Mouse (Mus musculus) limb, embryonic 13.5 days (tissue): ENCODE data around the gene Mettl25. TPM values are rescaled to one million over a fixed set of nuclear protein-coding genes. Genes with fewer than 3 reads are reported as not detected.

ENCODE experiments used
- ATAC-seq: fragments of 200-750 bp; cut with Nextera tagmentation; 2 replicates; pipeline ENCODE4 v1.8.0; 2017; ENCODE audit warnings: low read depth, moderate number of reproducible peaks, moderate TSS enrichment; ENCODE audit not compliant: low FRiP score
- H3K27ac ChIP-seq: fragments of 300-500 bp; sonication (generic); 2 replicates; pipeline ENCODE4 v1.5.1; 2015; ENCODE audit warnings: inconsistent platforms, mild to moderate bottlenecking, moderate library complexity
- H3K27me3 ChIP-seq: fragments of 300-500 bp; sonication (generic); 2 replicates; pipeline ENCODE4 v1.6.1; 2015; ENCODE audit warnings: mild to moderate bottlenecking, inconsistent platforms
- H3K36me3 ChIP-seq: fragments of 300-500 bp; sonication (generic); 2 replicates; pipeline ENCODE4 v1.6.1; 2015; ENCODE audit warnings: inconsistent platforms, mild to moderate bottlenecking, moderate library complexity
- H3K4me1 ChIP-seq: fragments of 300-500 bp; sonication (generic); 2 replicates; pipeline ENCODE4 v1.6.1; 2015; ENCODE audit warnings: inconsistent platforms
- H3K4me2 ChIP-seq: fragments of 300-500 bp; sonication (generic); replicated peaks from 2 replicates; pipeline ENCODE4 v1.6.1; 2015; ENCODE audit warnings: inconsistent platforms, mild to moderate bottlenecking, moderate library complexity
- H3K4me3 ChIP-seq: fragments of 300-500 bp; sonication (generic); 2 replicates; pipeline ENCODE4 v1.5.1; 2015; ENCODE audit warnings: moderate library complexity, mild to moderate bottlenecking, inconsistent platforms
- H3K9ac ChIP-seq: fragments of 300-500 bp; sonication (generic); 2 replicates; pipeline ENCODE4 v1.6.1; 2015; ENCODE audit warnings: mild to moderate bottlenecking, inconsistent platforms
- H3K9me3 ChIP-seq: fragments of 300-500 bp; sonication (generic); 2 replicates; pipeline ENCODE4 v1.6.1; 2016; ENCODE audit warnings: inconsistent platforms
- WGBS: fragments of 180-500 bp; shearing (Covaris S2); methylation state at CpG from one replicate; pipeline ENCODE4 v1.1.7; 2015; 5-methylcytosine and 5-hydroxymethylcytosine counted together
- polyA plus RNA-seq: library from polyadenylated mRNA; unstranded; fragments of >200 nt; fragmentation: Nextera tagmentation; extraction: Ambion mirVana; gene quantifications from 2 replicates; pipeline ENCODE4 v1.2.1, GENCODE M21; 2015

The Mettl25 gene
- polyA plus RNA-seq, 1 experiment from 2014 or later: 13.6 TPM

DNA sequence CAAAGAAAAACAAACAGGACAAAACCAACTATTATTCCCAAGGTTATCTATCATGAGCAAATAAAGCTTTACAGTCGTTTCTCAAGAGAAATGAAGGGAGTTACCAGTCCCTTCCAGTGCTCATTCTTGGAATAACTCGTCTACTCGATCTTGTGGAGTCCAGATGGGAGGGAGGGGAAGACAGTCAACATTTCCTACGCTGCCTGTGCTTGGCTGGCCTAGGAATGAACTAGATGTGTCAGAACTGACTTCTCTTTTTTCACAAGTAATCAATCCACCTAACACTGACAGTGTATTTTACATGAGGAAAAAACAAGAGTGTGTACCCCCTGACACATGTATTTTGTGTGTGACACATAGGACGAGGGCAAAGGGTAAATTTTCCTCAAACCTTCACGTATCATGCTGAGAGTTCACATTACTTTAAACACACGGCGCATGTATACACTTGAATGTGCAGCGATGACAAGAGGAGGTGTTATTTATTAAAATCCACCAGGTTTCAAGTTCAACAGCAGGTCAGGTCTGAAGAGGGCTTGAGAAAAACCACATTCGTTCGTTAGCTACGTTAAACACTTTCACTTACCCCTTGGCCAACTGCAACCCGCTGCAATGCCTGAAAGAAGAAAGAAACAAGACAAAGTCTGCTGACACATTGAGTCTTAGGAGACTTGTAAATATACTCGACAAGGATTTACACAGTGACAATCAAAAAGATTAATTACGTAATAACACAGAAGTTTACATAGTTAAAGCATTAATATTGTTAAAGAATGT lies 47.2 kb downstream of the Mettl25 start:
- Histone ChIP-seq H3K4me2 (no peak overlapping the region), H3K9ac (no peak overlapping the region), H3K4me3 (no peak overlapping the region), H3K9me3 (no peaks in the 10 kb centered on the region), H3K36me3 (peaks cover 12% of the 10 kb centered on the region), H3K4me1 (peaks cover 5% of the 10 kb centered on the region), H3K27ac (no peak overlapping the region), H3K27me3 (no peaks in the 10 kb centered on the region)
- WGBS: 47% methylated on average over 15 of the region's 15 CpGs
- no peak for ATAC-seq

DNA sequence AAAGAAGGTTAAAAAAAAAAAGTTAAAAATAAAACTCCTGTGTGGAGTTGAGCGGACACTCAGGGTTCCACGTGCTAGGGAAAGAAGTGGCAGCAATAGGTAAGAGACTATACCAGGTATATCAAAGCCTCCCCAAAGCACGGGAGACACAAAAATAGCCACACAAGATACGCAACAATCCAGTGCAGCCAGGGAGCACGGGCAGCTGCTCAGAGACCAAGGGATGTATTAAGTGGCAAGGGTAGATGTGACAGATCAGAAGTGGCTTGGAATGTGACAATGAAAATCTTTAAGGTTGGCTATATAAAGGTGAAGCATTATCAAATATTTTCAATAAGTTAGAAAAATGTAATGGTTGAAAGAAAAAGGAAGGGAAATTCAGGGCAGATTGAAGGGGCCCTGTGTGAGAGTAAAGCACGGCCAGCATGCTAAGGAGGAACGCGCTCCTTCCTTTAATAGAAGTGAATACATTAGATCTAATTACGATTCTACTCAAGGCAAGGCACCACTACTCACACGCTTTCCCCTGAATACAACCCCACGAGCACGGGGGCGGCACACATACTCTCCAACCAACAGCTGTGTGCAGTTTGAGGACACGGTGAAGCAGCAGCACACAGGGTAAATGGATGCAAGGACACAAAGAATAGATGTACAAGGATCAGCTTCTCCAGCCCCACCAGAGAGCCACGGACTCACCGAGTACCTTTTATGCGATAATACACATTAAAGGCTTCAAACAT lies 52.3 kb downstream of the Mettl25 start:
- Histone ChIP-seq H3K27ac (no peak overlapping the region), H3K27me3 (no peaks in the 10 kb centered on the region), H3K9ac (no peak overlapping the region), H3K4me2 (no peak overlapping the region), H3K4me1 (peaks cover 2% of the 10 kb centered on the region), H3K4me3 (no peak overlapping the region), H3K9me3 (no peaks in the 10 kb centered on the region), H3K36me3 (peaks cover 13% of the 10 kb centered on the region)
- ATAC-seq: no peak
- 86% methylated on average over 17 of the region's 17 CpGs for WGBS

DNA sequence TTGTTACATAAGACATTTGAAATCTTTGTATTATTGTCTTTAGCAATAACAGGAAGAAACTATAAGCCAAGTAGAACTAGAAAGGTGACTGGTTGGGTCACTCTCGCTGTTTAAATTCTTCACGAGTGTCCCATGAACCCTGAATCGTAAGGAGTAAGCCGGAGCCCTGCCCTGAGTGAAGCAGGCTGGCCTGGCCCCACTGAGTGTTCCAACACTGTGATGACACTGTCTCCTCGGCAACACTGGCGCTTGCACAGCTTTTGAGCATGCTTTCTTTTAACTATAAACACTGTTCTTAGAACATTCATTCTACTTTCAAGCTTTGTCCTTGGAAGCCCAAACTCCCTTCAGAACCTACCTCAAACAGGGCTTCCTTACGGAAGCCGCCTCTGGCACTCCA lies 57.4 kb downstream of the Mettl25 start:
- H3K4me2 ChIP-seq: no peak overlapping the region
- H3K9ac ChIP-seq: no peak overlapping the region
- H3K36me3 ChIP-seq: peaks cover 3% of the 10 kb centered on the region; the same call in 1 of the 2 replicates
- no peaks in the 10 kb centered on the region for H3K27me3 ChIP-seq
- H3K27ac ChIP-seq: no peak overlapping the region
- no peaks in the 10 kb centered on the region for H3K9me3 ChIP-seq
- no peaks in the 10 kb centered on the region for H3K4me1 ChIP-seq
- 90% methylated on average over 8 of the region's 8 CpGs for WGBS
- no peak for ATAC-seq
- H3K4me3 ChIP-seq: no peak overlapping the region

DNA sequence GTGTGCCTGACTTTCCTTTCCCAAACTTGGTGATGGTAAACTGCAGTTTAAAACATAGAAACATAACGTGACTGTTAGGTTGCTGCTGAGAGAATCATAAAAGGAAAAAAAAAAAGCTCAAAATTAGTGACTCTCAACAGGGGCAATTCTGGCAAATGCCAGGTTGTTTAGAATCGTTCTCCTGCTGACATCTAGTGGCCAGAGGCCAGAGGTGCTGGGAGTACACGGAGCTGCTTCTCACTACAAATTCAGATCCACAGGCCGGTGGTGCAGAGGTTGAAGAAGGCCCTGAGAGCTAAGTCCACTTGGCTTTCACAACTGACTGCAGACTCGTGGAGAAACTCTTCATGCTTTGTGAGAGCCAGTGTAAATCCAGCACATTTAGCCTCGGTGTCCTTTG lies 66.8 kb downstream of the Mettl25 start:
- Histone ChIP-seq H3K27ac (no peak overlapping the region), H3K4me2 (no peak overlapping the region), H3K36me3 (no peaks in the 10 kb centered on the region), H3K9ac (no peak overlapping the region), H3K9me3 (no peaks in the 10 kb centered on the region), H3K27me3 (no peaks in the 10 kb centered on the region), H3K4me1 (no peaks in the 10 kb centered on the region), H3K4me3 (no peak overlapping the region)
- ATAC-seq: peak; percentile 61; the same call in 1 of the 2 replicates
- 12% methylated on average over 6 of the region's 6 CpGs for WGBS

DNA sequence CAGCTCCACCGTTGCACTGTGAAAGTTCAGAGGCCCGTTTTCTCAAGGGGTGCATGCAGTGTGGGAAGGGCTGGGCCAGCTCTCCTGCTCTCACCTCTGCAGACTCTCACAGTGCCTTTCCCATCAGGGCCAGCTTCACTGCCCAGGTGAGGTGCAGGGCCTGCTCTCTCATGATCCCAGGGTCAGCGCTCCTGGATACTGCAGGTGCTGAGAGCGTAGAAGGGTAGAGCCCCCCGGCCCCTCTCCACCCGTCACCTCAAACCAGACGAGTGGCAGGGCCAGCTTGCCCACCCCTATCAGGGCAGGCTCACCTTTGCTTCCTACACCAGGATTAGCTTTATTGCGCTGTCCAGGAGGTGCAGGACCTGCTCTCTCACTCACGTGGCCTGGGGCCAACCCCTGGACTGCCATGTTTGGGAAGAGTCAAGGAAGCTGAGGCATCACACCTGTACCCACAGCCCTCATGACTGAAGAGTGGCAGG lies 68.3 kb downstream of the Mettl25 start:
- no peak overlapping the region for H3K9ac ChIP-seq
- no peak overlapping the region for H3K4me2 ChIP-seq
- 84% methylated on average over 9 of the region's 9 CpGs for whole genome bisulfite sequencing
- H3K9me3 ChIP-seq: no peaks in the 10 kb centered on the region
- H3K27ac ChIP-seq: no peak overlapping the region
- H3K4me3 ChIP-seq: no peak overlapping the region
- no peaks in the 10 kb centered on the region for H3K27me3 ChIP-seq
- H3K4me1 ChIP-seq: no peaks in the 10 kb centered on the region
- H3K36me3 ChIP-seq: no peaks in the 10 kb centered on the region
- no peak for ATAC-seq

DNA sequence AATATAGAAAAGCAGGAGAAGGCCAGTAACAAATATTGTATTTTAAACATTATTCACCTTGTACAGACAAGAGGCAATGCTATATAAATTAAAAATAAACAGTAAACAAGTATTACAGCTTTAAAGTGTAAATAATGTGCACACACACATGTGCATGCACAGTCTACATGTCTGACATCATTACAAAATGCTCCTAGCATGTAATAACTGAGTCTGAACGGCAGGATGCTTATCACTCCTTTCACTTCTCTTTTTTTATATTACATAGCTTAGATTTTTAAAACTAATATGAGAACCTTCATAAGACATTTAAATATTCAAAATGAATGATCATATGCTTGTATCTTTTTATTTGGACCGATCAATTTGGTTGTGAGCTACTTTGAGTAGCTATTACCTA lies 77.2 kb downstream of the Mettl25 start:
- ATAC-seq: no peak
- Histone ChIP-seq H3K27me3 (no peaks in the 10 kb centered on the region), H3K27ac (no peak overlapping the region), H3K4me2 (no peak overlapping the region), H3K9ac (no peak overlapping the region), H3K4me1 (no peaks in the 10 kb centered on the region), H3K4me3 (no peak overlapping the region), H3K36me3 (no peaks in the 10 kb centered on the region), H3K9me3 (no peaks in the 10 kb centered on the region)
- 73% methylated on average over 2 of the region's 2 CpGs for WGBS

DNA sequence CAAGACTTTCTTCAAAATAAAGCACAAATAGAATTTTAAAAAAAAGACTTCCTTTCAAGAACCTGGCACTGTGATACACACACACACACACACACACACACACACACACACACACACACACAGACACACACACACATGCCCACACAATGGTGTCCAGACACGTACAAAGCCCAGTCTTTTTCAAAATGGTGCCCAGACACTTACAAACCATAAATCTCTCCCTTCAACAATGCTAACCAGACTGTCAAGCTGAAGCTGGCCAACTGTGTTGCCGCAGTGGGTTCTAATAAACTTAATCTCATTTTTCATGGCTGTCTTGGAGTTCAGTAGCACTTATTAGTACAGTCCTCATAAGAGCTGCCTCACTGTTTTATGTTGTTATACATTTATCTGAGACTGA lies 80.7 kb downstream of the Mettl25 start:
- ATAC-seq: no peak
- H3K36me3 ChIP-seq: no peaks in the 10 kb centered on the region
- H3K4me3 ChIP-seq: no peak overlapping the region
- no peak overlapping the region for H3K27ac ChIP-seq
- no peaks in the 10 kb centered on the region for H3K27me3 ChIP-seq
- H3K9ac ChIP-seq: no peak overlapping the region
- no peaks in the 10 kb centered on the region for H3K4me1 ChIP-seq
- no peaks in the 10 kb centered on the region for H3K9me3 ChIP-seq
- 60% methylated on average over 2 of the region's 2 CpGs for WGBS
- no peak overlapping the region for H3K4me2 ChIP-seq

DNA sequence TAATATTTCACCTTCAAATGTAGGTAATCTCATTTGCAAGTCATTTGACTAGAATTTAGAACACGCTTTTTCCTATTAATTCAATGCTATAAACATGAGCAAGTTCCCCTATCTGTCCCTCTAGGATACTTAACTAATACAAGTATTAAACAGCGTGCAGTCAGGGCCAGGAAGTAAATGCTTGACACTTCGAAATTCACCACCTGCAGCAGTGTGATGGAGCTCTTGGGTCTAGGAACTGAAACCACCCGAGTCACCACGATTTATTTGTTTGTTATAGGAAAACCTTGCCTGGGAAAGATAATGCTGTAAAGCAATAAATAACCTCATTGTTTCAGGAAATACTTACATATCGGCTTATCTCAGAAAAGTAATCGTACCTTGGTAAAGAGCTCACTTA lies 81.1 kb downstream of the Mettl25 start:
- Histone ChIP-seq H3K36me3 (no peaks in the 10 kb centered on the region), H3K4me3 (no peak overlapping the region), H3K9me3 (no peaks in the 10 kb centered on the region), H3K4me2 (no peak overlapping the region), H3K27me3 (no peaks in the 10 kb centered on the region), H3K27ac (no peak overlapping the region), H3K4me1 (no peaks in the 10 kb centered on the region), H3K9ac (no peak overlapping the region)
- no peak for ATAC-seq
- 69% methylated on average over 7 of the region's 7 CpGs for WGBS

DNA sequence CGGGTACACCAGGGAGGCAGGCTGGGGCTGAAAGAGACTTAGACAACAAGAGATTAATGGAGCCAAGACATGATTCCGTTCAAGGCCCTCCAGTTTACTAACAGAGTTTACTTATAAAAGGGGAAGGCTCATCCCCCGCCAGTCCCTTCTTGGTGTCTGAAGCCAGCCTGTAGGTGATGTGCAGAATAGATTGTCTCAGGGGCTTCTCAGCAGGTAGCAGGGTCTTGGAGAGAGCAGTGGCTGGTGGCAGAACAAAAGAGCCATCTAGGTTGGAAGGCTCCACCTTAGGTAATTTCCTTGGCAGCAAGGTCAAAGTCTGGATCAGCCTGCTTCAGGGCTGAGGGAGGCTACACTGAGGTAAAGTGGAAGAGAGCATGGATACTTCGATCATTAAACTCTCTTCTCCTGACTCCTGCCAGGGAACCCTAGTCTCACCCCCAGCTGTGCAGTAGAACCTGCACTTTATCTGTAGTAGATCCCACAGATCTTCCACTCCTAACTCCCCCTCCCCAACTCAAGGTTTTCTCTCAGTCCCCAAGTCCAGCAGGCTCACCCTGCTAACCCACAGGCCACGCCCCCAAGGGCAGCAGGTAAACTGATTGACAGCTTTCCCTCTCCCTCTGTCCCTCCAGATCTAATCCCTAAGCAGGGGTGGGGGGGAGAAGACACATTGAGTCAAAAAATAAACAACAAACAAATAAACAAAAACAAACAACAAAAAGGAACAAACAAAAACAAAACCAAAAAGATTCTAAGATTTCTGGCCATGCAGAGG lies 87.2 kb downstream of the Mettl25 start:
- Histone ChIP-seq H3K4me2 (no peak overlapping the region), H3K4me3 (no peak overlapping the region), H3K9me3 (no peaks in the 10 kb centered on the region), H3K4me1 (no peaks in the 10 kb centered on the region), H3K27me3 (no peaks in the 10 kb centered on the region), H3K27ac (no peak overlapping the region), H3K36me3 (no peaks in the 10 kb centered on the region), H3K9ac (no peak overlapping the region)
- 79% methylated on average over 5 of the region's 5 CpGs for WGBS
- no peak for ATAC-seq

DNA sequence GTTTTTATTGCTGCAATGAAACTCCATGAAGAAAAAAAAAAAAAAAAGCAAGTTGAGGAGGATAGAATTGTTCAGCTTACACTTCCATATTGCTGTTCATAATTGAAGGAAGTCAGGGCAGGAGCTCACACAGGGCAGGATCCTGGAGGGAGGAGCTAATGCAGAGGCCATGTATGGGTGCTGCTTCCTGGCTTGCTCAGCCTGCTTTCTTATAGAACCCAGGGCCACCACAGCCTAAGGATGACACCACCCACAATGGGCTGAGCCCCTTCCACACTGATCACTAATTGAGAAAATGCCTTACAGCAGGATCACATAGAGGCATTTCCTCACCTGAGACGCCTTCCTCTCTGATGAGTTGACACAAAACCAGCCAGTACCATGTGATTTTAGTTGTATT lies 95.2 kb downstream of the Mettl25 start:
- no peaks in the 10 kb centered on the region for H3K36me3 ChIP-seq
- H3K4me2 ChIP-seq: no peak overlapping the region
- no peak overlapping the region for H3K4me3 ChIP-seq
- no peak for ATAC-seq
- WGBS: 64% methylated on average over 1 of the region's 1 CpGs
- no peaks in the 10 kb centered on the region for H3K9me3 ChIP-seq
- no peak overlapping the region for H3K27ac ChIP-seq
- H3K4me1 ChIP-seq: no peaks in the 10 kb centered on the region
- no peak overlapping the region for H3K9ac ChIP-seq
- H3K27me3 ChIP-seq: no peaks in the 10 kb centered on the region

DNA sequence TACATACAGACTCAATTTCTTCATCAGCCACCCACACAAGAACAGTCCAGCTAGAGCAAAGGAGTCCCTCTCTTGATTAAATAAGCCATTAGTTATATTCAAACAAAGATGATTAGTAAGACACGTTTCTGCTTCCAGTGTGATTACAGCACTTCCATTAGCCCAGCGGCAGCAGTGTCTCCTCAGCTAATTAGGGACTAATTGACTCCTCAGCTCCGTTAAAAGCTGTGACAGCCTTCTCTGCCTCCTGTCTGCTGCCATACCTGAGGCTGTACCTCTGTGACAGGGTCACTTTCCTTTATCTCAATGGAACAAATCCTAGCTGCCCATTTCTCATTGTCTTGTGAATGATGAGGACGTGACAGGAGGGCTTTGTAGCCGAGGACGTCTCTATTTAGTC lies 99.4 kb downstream of the Mettl25 start:
- no peaks in the 10 kb centered on the region for H3K4me1 ChIP-seq
- no peaks in the 10 kb centered on the region for H3K36me3 ChIP-seq
- no peak overlapping the region for H3K9ac ChIP-seq
- no peaks in the 10 kb centered on the region for H3K9me3 ChIP-seq
- H3K27me3 ChIP-seq: no peaks in the 10 kb centered on the region
- WGBS: 58% methylated on average over 6 of the region's 6 CpGs
- H3K27ac ChIP-seq: no peak overlapping the region
- no peak overlapping the region for H3K4me2 ChIP-seq
- no peak for ATAC-seq
- no peak overlapping the region for H3K4me3 ChIP-seq

DNA sequence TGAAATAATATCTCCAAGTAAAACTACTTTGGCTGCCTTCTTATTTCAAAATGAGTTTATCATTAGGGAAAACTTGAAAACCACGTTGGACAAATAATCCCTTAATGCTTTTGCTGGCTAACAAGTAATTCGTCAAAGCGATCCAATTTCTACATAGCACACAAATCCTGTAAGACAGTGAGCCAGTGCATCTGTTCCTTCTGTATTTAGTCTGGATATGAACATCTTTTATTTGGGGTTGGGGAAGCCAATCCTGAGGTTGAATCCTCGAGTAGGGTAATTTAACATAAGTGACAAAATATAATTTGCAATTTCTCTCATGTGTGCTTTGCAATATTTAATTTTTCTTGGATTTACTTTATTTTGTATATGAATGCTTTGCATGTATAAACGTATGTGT lies 102.2 kb downstream of the Mettl25 start:
- H3K27ac ChIP-seq: no peak overlapping the region
- no peak overlapping the region for H3K9ac ChIP-seq
- H3K9me3 ChIP-seq: no peaks in the 10 kb centered on the region
- no peak overlapping the region for H3K4me3 ChIP-seq
- no peaks in the 10 kb centered on the region for H3K27me3 ChIP-seq
- H3K36me3 ChIP-seq: no peaks in the 10 kb centered on the region
- ATAC-seq: no peak
- no peak overlapping the region for H3K4me2 ChIP-seq
- 73% methylated on average over 5 of the region's 5 CpGs for WGBS
- H3K4me1 ChIP-seq: no peaks in the 10 kb centered on the region
